Mouse (Mus musculus): ENCODE data around the gene Lrrc37a. TPM values are rescaled to one million over a fixed set of nuclear protein-coding genes. Genes with fewer than 3 reads are reported as not detected.
A peak's percentile ranks its signal among the peaks of the same experiment; 100 is the strongest.
"Not testable (repeated sequence)": the region's sequence is repeated elsewhere in the genome, so short reads cannot be mapped to it uniquely, and the experiment has no call there.

Lrrc37a gene
- not detected for total RNA-seq (2021)
- long read RNA-seq, experiment 1: 0 reads
- long read RNA-seq, experiment 2: 0 reads

DNA sequence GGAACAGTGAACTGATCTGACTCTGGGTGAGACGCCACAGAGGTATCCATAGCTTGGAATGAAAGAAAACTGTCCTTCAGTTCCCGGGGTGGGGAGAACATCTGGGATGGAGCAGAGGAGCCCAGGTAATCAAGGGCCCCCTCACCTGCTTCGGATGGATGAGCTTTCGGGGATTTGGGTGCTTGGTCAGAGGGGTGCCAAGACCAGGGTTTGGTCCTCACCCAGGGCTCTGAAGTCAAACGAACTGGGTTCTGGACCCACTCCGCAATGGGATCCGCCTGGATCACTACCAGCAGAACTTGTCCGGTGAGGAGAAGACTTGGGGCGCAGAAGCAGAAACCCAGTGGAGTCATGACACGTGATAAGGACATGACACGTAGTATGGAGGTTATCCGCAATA, at the start of gene Lrrc37a:
TSS of gene Lrrc37a (minus strand) at position 101 of the 400 bp plus-strand sequence.
- DNase-seq (ENCODE audit: extremely low spot score in 1 of 2, low spot score in 2 of 2): no peak
- no peak for TF ChIP-seq CTCF (IDR thresholded peaks at IDR 0.05)
- intact Hi-C loops (cut with DNase I): no loop called here
- Histone ChIP-seq H3K27ac (no peak within 1 kb of the TSS), H3K4me3 (no peak within 1 kb of the TSS)

DNA sequence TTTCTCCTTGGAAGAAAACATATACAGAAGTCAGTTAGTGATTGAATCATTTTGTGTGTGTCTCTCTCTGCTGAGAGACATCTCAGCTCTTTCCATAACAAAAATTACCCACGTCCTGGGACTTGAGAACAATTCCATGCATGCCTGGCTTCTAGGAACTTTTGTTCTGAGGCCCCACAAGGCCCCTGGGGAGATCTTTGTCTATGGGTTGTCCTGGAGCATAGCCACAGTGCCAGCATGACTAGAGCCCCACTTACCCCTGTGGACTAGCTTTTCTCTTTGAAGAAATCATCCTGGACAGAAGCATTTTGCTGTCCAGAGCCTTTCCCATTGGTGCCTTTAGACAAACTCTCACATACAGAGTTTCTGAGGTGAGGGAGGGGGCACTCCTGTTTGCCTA, 30.6 kb upstream of the Lrrc37a start:
- H3K27ac ChIP-seq; DNase-seq (ENCODE audit: extremely low spot score in 1 of 2, low spot score in 2 of 2); intact Hi-C loops (cut with DNase I); H3K4me3 ChIP-seq: not testable (repeated sequence)

DNA sequence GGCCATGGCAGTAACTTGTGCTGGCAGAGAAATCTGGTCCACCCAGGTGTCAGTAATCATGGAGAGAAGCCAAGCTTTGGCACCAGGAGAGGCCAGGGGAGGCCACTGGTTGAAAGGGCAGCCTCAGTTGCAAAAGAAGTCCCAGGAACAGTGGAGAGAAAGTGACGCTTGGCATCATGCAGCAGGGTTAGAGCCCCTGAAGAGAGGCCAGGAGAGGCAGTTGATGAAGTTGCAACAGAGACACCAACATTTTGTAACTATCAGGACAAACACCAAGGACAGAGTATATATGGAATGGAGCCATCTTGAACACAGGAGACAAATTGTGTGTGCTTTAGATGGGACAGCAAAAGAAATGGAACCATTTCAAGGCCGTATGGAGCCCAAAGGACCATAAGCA, 7.7 kb upstream of the Lrrc37a start:
- no peak for TF ChIP-seq CTCF (IDR thresholded peaks at IDR 0.05)
- intact Hi-C loops (cut with DNase I): no loop called here
- DNase-seq (ENCODE audit: extremely low spot score in 1 of 2, low spot score in 2 of 2): no peak
- Histone ChIP-seq H3K27ac (no peak overlapping the region), H3K4me3 (no peak overlapping the region)

DNA sequence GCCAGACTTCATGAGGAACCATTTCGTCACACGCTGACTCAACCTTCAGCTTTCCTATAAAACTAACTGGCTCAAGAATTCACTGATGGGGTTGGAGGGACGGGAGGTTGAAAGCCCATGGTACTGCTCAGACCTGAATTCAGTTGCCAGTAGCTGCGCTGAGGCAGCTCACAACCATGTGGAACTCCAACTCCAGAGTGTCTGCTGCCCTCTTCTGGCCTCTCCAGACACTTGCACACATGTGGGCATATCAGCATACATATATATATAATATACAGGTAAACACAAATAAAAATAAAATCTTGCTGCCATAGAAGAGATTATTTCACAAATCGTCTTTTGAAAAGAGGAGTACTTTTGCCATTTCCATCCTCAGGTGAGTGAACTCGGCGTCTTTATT, 40.0 kb downstream of the Lrrc37a start:
- intact Hi-C loops (cut with DNase I): no loop called here
- TF ChIP-seq CTCF (IDR thresholded peaks at IDR 0.05): peak; percentile 37
- DNase-seq (ENCODE audit: extremely low spot score in 1 of 2, low spot score in 2 of 2): no peak
- Histone ChIP-seq H3K27ac (no peak overlapping the region), H3K4me3 (no peak overlapping the region)

DNA sequence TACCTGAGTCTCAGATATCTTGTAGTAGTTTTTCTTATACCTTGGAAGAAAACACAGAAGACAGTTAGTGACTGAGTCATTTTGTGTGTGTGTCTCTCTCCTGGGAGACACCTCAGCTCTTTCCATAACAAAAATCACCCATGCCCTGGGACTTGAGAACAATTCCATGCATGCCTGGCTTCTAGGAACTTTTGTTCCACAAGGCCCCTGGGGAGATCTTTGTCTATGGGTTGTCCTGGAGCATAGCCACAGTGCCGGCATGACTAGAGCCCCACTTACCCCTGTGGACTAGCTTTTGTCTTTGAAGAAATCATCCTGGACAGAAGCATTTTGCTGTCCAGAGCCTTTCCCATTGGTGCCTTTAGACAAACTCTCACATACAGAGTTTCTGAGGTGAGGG, 53.3 kb downstream of the Lrrc37a start:
- intact Hi-C loops (cut with DNase I); H3K4me3 ChIP-seq; DNase-seq (ENCODE audit: extremely low spot score in 1 of 2, low spot score in 2 of 2); H3K27ac ChIP-seq: not testable (repeated sequence)

DNA sequence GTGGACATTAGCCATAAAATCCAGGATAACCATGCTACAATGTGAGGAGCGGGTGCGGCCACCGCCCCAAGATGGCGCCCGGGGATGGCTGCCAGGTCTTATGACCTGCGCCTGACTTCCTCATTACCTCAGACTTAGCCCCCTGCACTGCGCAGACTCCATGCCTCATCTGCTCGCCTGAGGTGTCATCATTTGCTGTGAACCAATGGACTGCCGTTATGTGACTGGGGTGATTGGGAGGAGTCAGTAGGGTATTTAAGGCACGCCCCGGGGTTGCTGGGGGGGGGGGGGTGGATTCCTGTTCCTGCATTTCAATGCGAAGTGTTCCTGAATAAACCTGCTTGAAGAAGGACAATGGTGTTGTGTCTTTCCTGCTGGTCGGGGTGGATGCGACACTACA, 54.7 kb downstream of the Lrrc37a start:
- DNase-seq (ENCODE audit: extremely low spot score in 1 of 2, low spot score in 2 of 2); H3K27ac ChIP-seq; intact Hi-C loops (cut with DNase I); H3K4me3 ChIP-seq: not testable (repeated sequence)

DNA sequence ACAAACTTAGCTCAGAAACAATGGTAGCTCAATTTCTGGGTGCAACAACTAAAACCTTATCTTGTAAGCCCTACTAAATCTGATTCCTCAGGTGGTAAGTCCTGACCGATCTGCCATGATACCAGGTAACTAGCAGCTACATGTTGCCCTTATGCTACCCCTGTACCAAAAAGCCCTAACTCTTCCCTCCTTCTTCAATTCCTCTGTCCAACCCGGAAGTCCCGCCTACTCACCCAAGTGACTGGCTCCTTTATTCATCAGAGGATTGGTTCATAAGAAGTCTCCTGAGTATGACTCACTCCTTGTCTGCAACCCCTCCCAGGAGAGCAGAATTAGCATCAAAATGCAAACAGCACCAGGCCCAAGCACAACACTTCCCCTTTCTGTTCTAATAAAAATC, 60.7 kb downstream of the Lrrc37a start:
- no peak for DNase-seq (ENCODE audit: extremely low spot score in 1 of 2, low spot score in 2 of 2)
- TF ChIP-seq CTCF (IDR thresholded peaks at IDR 0.05): no peak
- H3K4me3 ChIP-seq: no peak overlapping the region
- intact Hi-C loops (cut with DNase I): no loop called here
- H3K27ac ChIP-seq: no peak overlapping the region

DNA sequence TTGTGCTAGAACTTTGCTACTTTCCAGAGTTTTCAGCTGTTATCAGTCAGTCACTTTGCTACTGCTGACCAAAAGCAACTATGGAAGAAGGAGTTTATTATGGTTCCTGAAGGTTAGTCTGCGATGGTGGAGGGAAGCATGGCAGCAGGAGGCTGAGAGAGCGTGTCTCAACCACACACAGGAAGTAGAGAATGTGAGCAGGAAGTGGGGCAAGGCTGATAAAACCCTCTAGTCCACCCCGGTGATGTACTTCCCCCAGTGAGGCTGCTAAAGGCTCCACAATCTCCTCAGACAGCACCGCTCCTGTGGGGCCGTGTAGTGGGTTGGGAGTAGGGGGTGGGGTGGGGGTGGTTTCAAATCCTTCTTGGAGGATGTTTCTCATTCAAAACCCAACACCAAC, 68.1 kb downstream of the Lrrc37a start:
- no peak overlapping the region for H3K27ac ChIP-seq
- H3K4me3 ChIP-seq: no peak overlapping the region
- TF ChIP-seq CTCF (IDR thresholded peaks at IDR 0.05): no peak
- intact Hi-C loops (cut with DNase I): no loop called here
- no peak for DNase-seq (ENCODE audit: extremely low spot score in 1 of 2, low spot score in 2 of 2)

DNA sequence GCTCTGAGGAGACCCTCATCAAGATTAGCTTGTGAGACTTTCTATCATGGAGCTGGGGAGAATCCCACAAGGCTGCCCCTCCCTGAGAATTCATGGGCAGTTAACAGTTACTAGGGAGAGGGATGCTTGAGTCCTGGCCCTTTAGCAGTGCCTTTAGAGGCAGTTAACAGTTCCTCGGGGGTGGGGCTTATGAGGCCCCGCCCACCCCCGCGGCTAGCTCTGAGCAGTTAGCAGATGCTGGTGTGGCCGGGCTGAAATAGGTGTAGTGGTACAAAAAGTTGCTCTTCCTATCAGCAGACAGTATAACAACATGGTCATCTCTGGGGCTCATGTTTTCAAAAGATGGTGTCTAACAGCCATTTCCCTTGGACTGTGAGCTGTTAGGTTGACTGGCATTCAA, 79.4 kb downstream of the Lrrc37a start:
- Histone ChIP-seq H3K27ac (no peak overlapping the region), H3K4me3 (no peak overlapping the region)
- TF ChIP-seq CTCF (IDR thresholded peaks at IDR 0.05): no peak
- intact Hi-C loops (cut with DNase I): no loop called here
- DNase-seq (ENCODE audit: extremely low spot score in 1 of 2, low spot score in 2 of 2): no peak

DNA sequence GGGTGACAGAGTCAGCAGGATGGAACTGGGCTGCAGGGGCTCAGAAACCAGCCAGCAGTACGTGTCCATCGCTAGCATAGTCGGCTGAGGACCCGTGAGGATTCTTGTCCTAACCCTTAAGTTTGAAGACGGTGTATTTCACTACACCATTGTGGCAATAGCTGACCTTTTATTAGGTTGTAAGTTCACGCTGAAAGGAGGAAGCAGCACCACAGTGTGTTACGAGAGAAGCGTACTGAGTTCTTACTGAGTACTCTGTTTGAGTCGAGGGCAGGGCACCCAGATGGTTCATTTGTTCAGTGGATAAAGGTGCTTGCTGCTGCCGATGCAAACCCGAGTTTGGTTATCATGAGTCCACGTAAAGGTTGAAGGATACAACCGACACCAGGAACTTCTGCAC, 84.7 kb downstream of the Lrrc37a start:
- Histone ChIP-seq H3K27ac (no peak overlapping the region), H3K4me3 (no peak overlapping the region)
- intact Hi-C loops (cut with DNase I): loop anchor here (10.0 kb wide), 1 partner anchor 255 kb away; no protein-coding TSS in a partner anchor
- no peak for TF ChIP-seq CTCF (IDR thresholded peaks at IDR 0.05)
- DNase-seq (ENCODE audit: extremely low spot score in 1 of 2, low spot score in 2 of 2): no peak

DNA sequence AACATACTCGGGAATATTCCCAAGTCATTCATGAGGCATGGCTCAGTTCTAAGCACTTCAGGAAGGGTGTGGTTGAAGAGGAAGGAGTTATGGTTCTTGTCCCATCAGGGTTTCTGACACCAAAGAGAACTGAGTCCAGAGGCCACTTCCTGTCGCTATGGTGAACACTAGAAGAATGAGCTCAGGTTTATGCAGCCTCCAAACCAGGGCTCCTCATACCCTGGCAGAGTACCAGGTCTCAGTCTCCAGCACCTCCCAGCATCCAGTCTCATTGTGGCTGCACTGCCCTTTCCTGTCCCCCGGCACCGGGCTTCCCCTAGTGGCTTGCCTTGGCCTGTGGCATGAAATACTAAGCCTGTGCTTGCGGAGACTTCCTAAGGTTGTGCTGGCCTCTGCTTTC, 85.2 kb downstream of the Lrrc37a start:
- TF ChIP-seq CTCF (IDR thresholded peaks at IDR 0.05): no peak; the same call in 1 of the 2 replicates
- H3K27ac ChIP-seq: no peak overlapping the region
- DNase-seq (ENCODE audit: extremely low spot score in 1 of 2, low spot score in 2 of 2): no peak
- H3K4me3 ChIP-seq: no peak overlapping the region
- intact Hi-C loops (cut with DNase I): loop anchor here (10.0 kb wide), 1 partner anchor 256 kb away; no protein-coding TSS in a partner anchor

DNA sequence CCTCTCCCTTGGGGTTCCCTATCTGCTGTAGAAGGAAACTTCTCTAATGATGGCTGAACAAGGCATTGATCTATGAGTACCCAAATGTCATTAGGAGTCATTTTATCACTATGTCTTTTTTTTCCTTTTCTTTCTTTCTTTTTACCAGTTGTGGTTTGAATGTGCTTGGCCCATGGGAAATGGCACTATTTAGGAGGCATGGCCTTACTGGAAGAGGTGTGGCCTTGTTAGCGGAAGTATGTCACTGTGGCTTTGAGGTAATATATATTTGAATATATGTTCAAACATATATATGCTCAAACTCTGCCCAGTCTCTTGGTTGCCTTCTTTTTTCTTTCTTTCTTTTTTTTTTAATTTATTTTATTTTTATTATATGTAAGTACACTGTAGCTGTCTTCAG, 90.9 kb downstream of the Lrrc37a start:
- no peak for DNase-seq (ENCODE audit: extremely low spot score in 1 of 2, low spot score in 2 of 2)
- Histone ChIP-seq H3K4me3 (no peak overlapping the region), H3K27ac (no peak overlapping the region)
- no peak for TF ChIP-seq CTCF (IDR thresholded peaks at IDR 0.05)
- intact Hi-C loops (cut with DNase I): loop anchor here (5.0 to 10.0 kb wide), 3 partner anchors 51 to 261 kb away; partner anchors contain the start of gene Arhgap27

DNA sequence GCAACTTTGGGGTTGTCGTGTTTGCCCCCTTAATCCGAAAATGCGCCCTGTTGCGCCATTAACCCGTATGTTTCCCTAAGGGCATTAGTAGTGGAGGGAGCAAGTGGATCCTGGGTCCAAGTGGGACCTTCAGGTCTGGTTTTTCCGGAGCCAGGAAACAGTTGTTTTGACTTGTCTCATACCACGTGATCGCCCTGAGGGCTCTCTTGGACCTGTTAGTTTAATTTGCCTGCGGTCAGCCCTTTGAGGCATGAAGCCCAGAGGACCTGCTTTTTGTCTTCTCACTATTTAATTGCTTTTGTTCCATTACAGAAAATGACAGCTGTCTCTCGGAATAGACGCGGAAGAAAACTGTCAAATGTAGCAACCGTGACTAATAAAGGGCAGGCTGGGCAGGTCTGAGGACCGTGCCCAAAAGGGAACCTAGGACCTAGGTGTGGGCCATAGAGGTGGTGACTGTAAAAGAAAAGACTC, 91.4 kb downstream of the Lrrc37a start:
- intact Hi-C loops (cut with DNase I): loop anchor here (5.0 to 10.0 kb wide), 3 partner anchors 51 to 262 kb away; partner anchors contain the start of gene Arhgap27
- TF ChIP-seq CTCF (IDR thresholded peaks at IDR 0.05): no peak
- Histone ChIP-seq H3K27ac (peak overlapping the region; percentile 91), H3K4me3 (peak overlapping the region; percentile 100)
- no peak for DNase-seq (ENCODE audit: extremely low spot score in 1 of 2, low spot score in 2 of 2)
